Mouse (Mus musculus) bone marrow, adult 2 months (tissue): ENCODE data around the gene Fgfr2. TPM values are rescaled to one million over a fixed set of nuclear protein-coding genes. Genes with fewer than 3 reads are reported as not detected.

ENCODE experiments used
- H3K27ac ChIP-seq: fragments of 200-500 bp; 2 replicates; pipeline ENCODE4 v1.5.1; 2012; ENCODE audit warnings: low read depth, mild to moderate bottlenecking, control low read depth, inconsistent platforms, low read length; ENCODE audit not compliant: control insufficient read depth, poor library complexity, insufficient read depth
- H3K4me1 ChIP-seq: fragments of 200-500 bp; 2 replicates; pipeline ENCODE4 v1.6.1; 2011; ENCODE audit warnings: low read length; ENCODE audit not compliant: control insufficient read depth, insufficient read depth
- H3K4me3 ChIP-seq: fragments of 200-500 bp; replicated peaks from 2 replicates; pipeline ENCODE3; 2011; ENCODE audit warnings: mild to moderate bottlenecking, low read depth, low read length, control low read depth; ENCODE audit not compliant: control insufficient read depth
- CTCF ChIP-seq: fragments of 200-500 bp; IDR thresholded peaks from 2 replicates; pipeline ENCODE4 v1.5.1; 2011; ENCODE audit warnings: low read length, control low read depth; ENCODE audit not compliant: control insufficient read depth, insufficient read depth
- POLR2A ChIP-seq: fragments of 200-500 bp; IDR thresholded peaks from 2 replicates; pipeline ENCODE4 v1.6.1; 2011; ENCODE audit warnings: low read depth, mild to moderate bottlenecking, control low read depth, low read length, borderline replicate concordance; ENCODE audit not compliant: control insufficient read depth
- WGBS: fragments of 180-500 bp; shearing (Covaris S2); methylation state at CpG from one replicate; pipeline ENCODE4 v1.1.7; 2018; 5-methylcytosine and 5-hydroxymethylcytosine counted together
- polyA plus RNA-seq: library from polyadenylated mRNA; stranded (reverse); fragments of >200 nt; gene quantifications from 2 replicates; pipeline ENCODE4 v1.2.4, GENCODE M21; 2011; ENCODE audit warnings: low replicate concordance; ENCODE audit not compliant: missing spikeins, insufficient read depth, insufficient read length

The Fgfr2 gene
- polyA plus RNA-seq, 1 experiment, result 8.2 TPM

GRCm38 (mm10) chr7:130637811-130638210 is 2485.3 kb downstream of the Fgfr2 start:
- H3K4me1 ChIP-seq, result peaks cover 2% of the 10 kb centered on the region; the same call in 1 of the 2 replicates
- WGBS, result 81% methylated on average over 6 of the region's 6 CpGs
- H3K27ac ChIP-seq, result no peak overlapping the region
- TF ChIP-seq CTCF, result no peak
- no peak for TF ChIP-seq POLR2A
- no peak overlapping the region for H3K4me3 ChIP-seq

GRCm38 (mm10) chr7:130636902-130637301 is 2486.2 kb downstream of the Fgfr2 start:
- Histone ChIP-seq H3K4me3 (no peak overlapping the region), H3K27ac (no peak overlapping the region), H3K4me1 (peaks cover 2% of the 10 kb centered on the region; the same call in 1 of the 2 replicates)
- 62% methylated on average over 4 of the region's 4 CpGs for WGBS
- TF ChIP-seq POLR2A, result no peak
- TF ChIP-seq CTCF, result no peak

- 41% methylated on average over 3 of the region's 3 CpGs for WGBS
- no peak overlapping the region for H3K27ac ChIP-seq
- no peak for TF ChIP-seq POLR2A
- no peak for TF ChIP-seq CTCF
- H3K4me3 ChIP-seq, result no peak overlapping the region
- H3K4me1 ChIP-seq, result peaks cover 4% of the 10 kb centered on the region; the same call in 1 of the 2 replicates
Observed at GRCm38 (mm10) chr7:130636274-130636673, 2486.9 kb downstream of the Fgfr2 start.

GRCm38 (mm10) chr7:130635212-130635611 is 2487.9 kb downstream of the Fgfr2 start:
- TF ChIP-seq CTCF, result no peak
- no peak for TF ChIP-seq POLR2A
- peaks cover 4% of the 10 kb centered on the region; the same call in 1 of the 2 replicates for H3K4me1 ChIP-seq
- no peak overlapping the region for H3K27ac ChIP-seq
- 69% methylated on average over 7 of the region's 7 CpGs for WGBS
- no peak overlapping the region for H3K4me3 ChIP-seq

- H3K4me1 ChIP-seq, result peaks cover 4% of the 10 kb centered on the region; the same call in 1 of the 2 replicates
- TF ChIP-seq CTCF (no peak), POLR2A (no peak)
- WGBS, result 85% methylated on average over 4 of the region's 4 CpGs
- no peak overlapping the region for H3K4me3 ChIP-seq
- no peak overlapping the region for H3K27ac ChIP-seq
Observed at GRCm38 (mm10) chr7:130634259-130634871, 2488.8 kb downstream of the Fgfr2 start.

- H3K27ac ChIP-seq, result no peak overlapping the region
- H3K4me3 ChIP-seq, result no peak overlapping the region
- TF ChIP-seq POLR2A (no peak), CTCF (no peak)
- H3K4me1 ChIP-seq, result peaks cover 4% of the 10 kb centered on the region; the same call in 1 of the 2 replicates
- WGBS, result 82% methylated on average over 5 of the region's 5 CpGs
Observed at GRCm38 (mm10) chr7:130632379-130632732, 2490.8 kb downstream of the Fgfr2 start.

GRCm38 (mm10) chr7:130631553-130632378 is 2491.4 kb downstream of the Fgfr2 start:
- TF ChIP-seq POLR2A (no peak), CTCF (no peak)
- WGBS, result 25% methylated on average over 22 of the region's 22 CpGs
- Histone ChIP-seq H3K4me1 (peaks cover 4% of the 10 kb centered on the region; the same call in 1 of the 2 replicates), H3K4me3 (no peak overlapping the region), H3K27ac (no peak overlapping the region)

- H3K27ac ChIP-seq, result no peak overlapping the region
- peaks cover 3% of the 10 kb centered on the region; the same call in 1 of the 2 replicates for H3K4me1 ChIP-seq
- WGBS, result 89% methylated on average over 3 of the region's 3 CpGs
Observed at GRCm38 (mm10) chr7:130630956-130631355, 2492.2 kb downstream of the Fgfr2 start.

More at GRCm38 (mm10) chr7:130630956-130631355, 2492.2 kb downstream of the Fgfr2 start:
- TF ChIP-seq POLR2A (no peak), CTCF (no peak)
- H3K4me3 ChIP-seq, result no peak overlapping the region
